Mouse (Mus musculus) spleen, adult 2 months (tissue): ENCODE data around the gene BC034090.

ENCODE experiments used
- CTCF ChIP-seq: fragments of 200-500 bp; IDR thresholded peaks from 2 replicates; pipeline ENCODE4 v1.5.1; 2011; ENCODE audit warnings: mild to moderate bottlenecking, inconsistent platforms; ENCODE audit not compliant: insufficient read depth, insufficient read length, insufficient replicate concordance; ENCODE audit errors: extremely low read depth
- POLR2A ChIP-seq: fragments of 200-500 bp; IDR thresholded peaks from 2 replicates; pipeline ENCODE4 v1.6.1; 2011; ENCODE audit warnings: low read depth, low read length, inconsistent platforms

- TF ChIP-seq CTCF (no peak), POLR2A (no peak)
These were observed 31.5 kb upstream of the BC034090 start for GRCm38 (mm10) chr1:155275793-155276192.
